In genomic region chr2:65413746-65414145, GRCm38 (mm10) we compare ENCODE assay signal across 8 mouse cellular contexts. TPM values are rescaled to one million over a fixed set of nuclear protein-coding genes. Genes with fewer than 3 reads are reported as not detected.
DNase-seq lines count a peak whose midpoint lies in the region; ATAC-seq and TF ChIP-seq lines count a peak whose summit lies in the region.

No protein-coding gene starts in this region.

- no peaks in the 10 kb centered on the region for H3K27me3 ChIP-seq in heart, embryonic 14.5 days (ENCODE audit: control insufficient read depth, insufficient read depth, low read length)

- peak overlapping the region; percentile 83 for H3K4me2 ChIP-seq in heart, embryonic 14.5 days (ENCODE audit: low read length)

- no peak for ATAC-seq in heart, embryonic 14.5 days (ENCODE audit: insufficient number of reproducible peaks, insufficient read depth, low FRiP score, low read depth)

- DNase-seq in 3T3-L1 (ENCODE audit: low read depth, low spot score), result peak; percentile 85
- peak; percentile 16 to 27 for DNase-seq in B cell, adult 2 months
- DNase-seq in cerebellum, postnatal 14 days, result peak; percentile 23 to 58
- DNase-seq in layer of hippocampus, adult 2 months (ENCODE audit: low spot score in 2 of 2), result peak; percentile 52 to 81
- peak; percentile 73 for DNase-seq in mesoderm, embryonic 11.5 days (ENCODE audit: low read depth, low spot score)
- peak; percentile 27 for DNase-seq in yolk sac, embryonic 10.5 days (ENCODE audit: low spot score)
- no peak for DNase-seq in spleen, postnatal 36 days (ENCODE audit: low spot score in 2 of 2)

- peaks cover 2 to 4% of the 10 kb centered on the region in 2 experiments; a peak in 2 of 4 replicates for H3K4me1 ChIP-seq in heart, embryonic 14.5 days (ENCODE audit: control insufficient read depth in 2 of 2, insufficient read depth in 2 of 2, low read length in 2 of 2)

- TF ChIP-seq CTCF in layer of hippocampus, adult 2 months (conservative IDR thresholded peaks at IDR 0.05), result peak; percentile 91

- H3K4me3 ChIP-seq in heart, embryonic 14.5 days (ENCODE audit: control insufficient read depth in 1 of 2, insufficient read depth in 1 of 2, low read depth in 1 of 2, low read length in 2 of 2), result peak overlapping the region; percentile 37 to 44; a peak in 3 of 4 replicates
- H3K4me3 ChIP-seq in layer of hippocampus, adult 2 months, result peak overlapping the region; percentile 53

- WGBS in heart, embryonic 14.5 days, result 0% methylated on average over 3 of the region's 3 CpGs

- no peaks in the 10 kb centered on the region for H3K36me3 ChIP-seq in heart, embryonic 14.5 days (ENCODE audit: control insufficient read depth, insufficient read depth, low read length)

- H3K9ac ChIP-seq in heart, embryonic 14.5 days (ENCODE audit: low read length), result peak overlapping the region; percentile 70

- peak overlapping the region; percentile 66 to 68 for H3K27ac ChIP-seq in heart, embryonic 14.5 days (replicated peaks in 1 of 2; ENCODE audit: control insufficient read depth in 1 of 2, insufficient read depth in 1 of 2, low read depth in 2 of 2, low read length in 2 of 2)
- peak overlapping the region; percentile 90 for H3K27ac ChIP-seq in layer of hippocampus, adult 2 months

- peaks cover 7% of the 10 kb centered on the region for H3K9me3 ChIP-seq in heart, embryonic 14.5 days (ENCODE audit: control insufficient read depth, low read length)

RNA-seq across cellular contexts. Expression of gene Slc38a11, which starts 49.9 kb away (rescaled TPM):
- polyA plus RNA-seq in heart, embryonic 14.5 days (2014; fragmentation: Nextera tagmentation; extraction: Ambion mirVana), result not detected in 2 replicates
- total RNA-seq in layer of hippocampus, adult 2 months (2021), result 1 to 10 TPM; 3.1 to 3.5 TPM

Comparison
In these comparisons a context has a peak if more than half of its experiments do, and no peak if none do; other contexts are left out.
1. DNase-seq: peak in 3T3-L1 (single experiment), B cell, adult 2 months (2 of 2), cerebellum, postnatal 14 days (2 of 2), layer of hippocampus, adult 2 months (2 of 2), mesoderm, embryonic 11.5 days (single experiment) and yolk sac, embryonic 10.5 days (single experiment); none in spleen, postnatal 36 days (0 of 2).